Mouse (Mus musculus): ENCODE measurements around the gene Crlf2.

DNA sequence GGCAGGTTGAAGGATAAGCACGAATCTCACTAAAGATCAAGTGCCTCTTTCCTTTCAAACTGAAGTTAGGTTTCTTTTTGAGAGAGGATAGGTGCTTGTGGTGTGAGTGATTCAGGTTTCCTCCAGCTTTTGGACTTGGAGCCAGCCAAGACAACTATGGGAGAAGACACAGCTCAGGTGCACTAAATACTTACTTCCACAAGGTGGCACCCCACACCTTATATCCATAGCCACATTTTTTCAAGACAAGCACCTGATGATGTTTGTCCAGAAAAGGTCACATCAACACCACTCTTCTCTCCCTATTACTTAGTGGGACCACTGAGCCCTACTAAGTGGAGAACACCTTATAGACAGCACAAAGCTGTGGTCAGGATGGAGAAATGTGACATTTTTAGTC, 52.1 kb downstream of the Crlf2 start:
- TF ChIP-seq CTCF (IDR thresholded peaks at IDR 0.05; ENCODE audit: low read depth, low read length), result peak; percentile 30; the same call in 1 of the 2 replicates
- TF ChIP-seq GATA1 (IDR thresholded peaks at IDR 0.05; ENCODE audit: borderline replicate concordance, low read length), result no peak
- no peak for TF ChIP-seq POLR2AphosphoS5 (IDR thresholded peaks at IDR 0.05; ENCODE audit: insufficient replicate concordance, low read depth, low read length)

Data from G1E (cell line).